Mouse (Mus musculus): ENCODE measurements around the gene Myef2.

Gene Myef2

GRCm38 (mm10) chr2:125068696-125069095 is 54.8 kb downstream of the Myef2 start:
- in situ Hi-C loops (cut with MboI; ENCODE audit: unreplicated experiment in 2 of 2), result no loop called here

DNA sequence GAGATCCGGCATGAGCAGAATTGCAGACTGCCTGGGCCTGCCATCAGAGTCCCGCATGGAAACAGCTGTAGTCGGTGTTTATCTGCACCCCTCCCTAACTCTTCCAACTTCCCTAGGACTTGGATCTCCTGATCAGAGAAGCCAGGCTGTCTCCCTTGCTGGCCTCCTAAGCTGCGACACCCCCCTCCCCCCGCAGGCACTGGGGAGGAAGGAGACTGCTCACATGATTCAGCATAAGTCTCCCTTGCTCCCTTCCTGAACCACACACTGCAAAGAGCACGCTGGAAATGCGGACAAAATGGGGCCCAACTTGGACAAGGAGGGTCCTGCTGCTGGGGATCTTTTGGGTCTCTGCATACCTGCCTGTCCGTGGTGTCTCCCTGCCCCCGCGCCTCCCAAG is 55.6 kb downstream of the Myef2 start, which contains the start of gene Slc24a5:
TSS of gene Slc24a5 (plus strand) at position 231 of the 400 bp plus-strand sequence.
- in situ Hi-C loops (cut with MboI; ENCODE audit: unreplicated experiment in 2 of 2), result no loop called here

DNA sequence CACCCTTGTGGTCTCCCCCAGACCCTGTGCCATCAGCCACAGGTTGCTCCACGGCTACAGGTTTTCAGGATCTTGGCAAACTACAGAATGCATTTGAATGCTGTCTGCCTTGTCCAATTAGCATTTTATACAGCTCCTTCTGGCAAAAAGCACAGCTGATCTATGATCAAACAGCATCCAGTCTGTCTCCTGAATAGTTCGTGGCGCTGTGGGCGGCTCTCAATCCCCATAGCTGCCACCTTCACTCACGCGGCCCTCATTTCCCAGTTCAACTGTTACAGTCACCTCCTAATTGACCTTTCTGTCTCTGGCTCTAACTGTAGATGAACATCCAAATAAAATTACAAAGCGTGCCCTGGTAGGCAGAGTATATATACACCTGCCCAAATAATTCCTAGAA is 56.1 kb downstream of the Myef2 start:
- in situ Hi-C loops (cut with MboI; ENCODE audit: unreplicated experiment in 2 of 2), result no loop called here

DNA sequence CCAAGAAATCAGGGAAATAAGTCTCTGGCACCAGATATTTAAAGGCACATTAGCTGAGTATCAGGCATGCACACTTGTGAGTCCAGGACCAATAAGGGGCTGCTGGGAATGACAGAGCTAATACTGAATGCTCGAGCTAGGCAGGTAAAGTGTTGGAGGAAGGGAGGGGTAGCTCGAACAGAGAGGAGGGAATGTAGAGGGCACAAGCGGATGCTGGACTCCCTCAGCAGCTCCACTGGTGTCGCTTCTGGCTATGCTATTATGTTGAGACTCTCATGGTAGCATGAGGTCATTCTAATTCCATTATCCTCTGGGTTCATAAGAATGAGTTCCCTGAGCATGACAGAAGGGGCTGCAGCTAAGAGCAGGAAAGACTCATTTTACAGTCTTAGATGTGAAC is 60.5 kb downstream of the Myef2 start:
- in situ Hi-C loops (cut with MboI; ENCODE audit: unreplicated experiment in 2 of 2), result no loop called here

DNA sequence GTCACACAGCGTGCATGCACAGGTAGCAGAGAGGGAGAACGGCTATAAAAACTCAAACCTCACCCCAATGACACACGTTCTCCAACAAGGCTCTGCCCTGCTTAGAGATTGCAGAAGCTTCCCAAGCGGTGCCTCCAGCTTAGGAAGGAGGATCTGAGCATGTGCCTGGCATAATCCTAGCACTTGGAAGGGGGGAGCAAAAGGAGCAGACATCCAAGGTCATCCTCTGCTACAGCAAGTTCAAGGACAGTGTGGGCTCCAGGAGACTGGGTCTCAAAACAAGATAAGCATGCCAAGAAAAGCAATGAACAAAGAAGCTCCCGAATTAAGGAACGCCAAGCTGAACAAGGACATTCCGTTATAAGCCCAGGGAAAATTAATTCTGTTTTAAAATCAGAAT is 62.0 kb downstream of the Myef2 start:
- in situ Hi-C loops (cut with MboI; ENCODE audit: unreplicated experiment in 2 of 2), result no loop called here

- in situ Hi-C loops (cut with MboI; ENCODE audit: unreplicated experiment in 2 of 2), result loop anchor here (5.0 to 10.0 kb wide), 2 partner anchors 130 to 137 kb away; no protein-coding TSS in a partner anchor
Measured at GRCm38 (mm10) chr2:125057250-125057815, 66.1 kb downstream of the Myef2 start.

DNA sequence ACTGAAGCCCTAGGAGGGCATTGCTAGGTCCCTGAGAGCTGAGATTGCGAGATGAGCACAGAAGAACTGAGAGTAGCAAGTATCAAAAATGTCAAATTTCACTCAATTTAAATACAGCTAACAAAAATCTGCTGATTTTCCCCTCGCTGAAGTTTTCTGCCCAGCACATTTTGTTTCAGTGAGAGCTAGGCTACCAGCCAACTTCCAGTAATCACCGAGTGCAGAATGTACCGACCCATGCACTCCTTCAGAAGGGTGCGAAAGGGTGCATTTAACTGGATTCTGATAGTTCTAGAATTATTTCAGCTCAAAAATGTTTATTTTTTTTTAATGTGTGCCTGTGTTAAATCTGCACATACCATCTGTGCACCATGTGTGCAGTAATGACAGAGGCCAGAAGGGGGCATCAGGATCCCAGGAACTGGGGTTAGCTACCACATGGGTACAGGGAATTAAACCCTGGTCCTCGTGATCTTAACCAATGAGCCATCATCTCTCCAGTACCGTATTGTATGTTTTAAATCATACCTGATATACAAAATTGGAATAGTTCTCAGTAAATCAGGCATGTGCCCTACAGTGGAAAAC is 68.1 kb downstream of the Myef2 start:
- in situ Hi-C loops (cut with MboI; ENCODE audit: unreplicated experiment in 2 of 2), result loop anchor here (5.0 to 10.0 kb wide), 2 partner anchors 132 to 139 kb away; no protein-coding TSS in a partner anchor

Data from v-Abl transformed pro-B cells (cell line).